Mouse (Mus musculus): ENCODE results near the gene Ckap5.

DNA sequence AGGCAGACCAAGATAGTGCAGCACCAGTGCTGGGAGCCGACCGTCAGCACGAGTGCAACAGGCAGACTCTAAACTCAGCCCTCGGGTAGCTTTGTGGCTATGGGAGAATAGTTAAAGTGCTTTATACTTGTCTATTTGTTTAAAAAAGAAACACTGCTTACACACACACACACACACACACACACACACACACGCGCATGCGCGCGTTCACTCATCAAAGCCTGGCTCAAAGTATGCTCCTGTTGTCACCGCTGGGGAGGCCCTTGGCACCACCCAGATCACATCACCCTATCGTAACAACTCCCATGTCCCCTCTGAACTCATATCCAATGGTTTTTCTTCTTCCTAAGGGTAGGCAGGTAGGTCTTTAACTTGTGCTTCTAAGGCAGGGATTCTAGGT is 117.5 kb downstream of the Ckap5 start:
- TF ChIP-seq CTCF (IDR thresholded peaks at IDR 0.05; ENCODE audit: borderline replicate concordance, extremely low read depth, insufficient read depth, insufficient read length) (no peak), POLR2A (IDR thresholded peaks at IDR 0.05; ENCODE audit: borderline replicate concordance, extremely low read depth, insufficient read depth, insufficient read length, poor library complexity, severe bottlenecking) (no peak)
